ENCODE assay signal across 9 mouse cellular contexts in genomic region chr17:27392918-27393317, GRCm38 (mm10).
DNase-seq lines count a peak whose midpoint lies in the region; ATAC-seq lines count a peak whose summit lies in the region.
"Had no signal": no experiment of that assay in that cellular context is flagged by ENCODE, and none has a peak within 500 bp of the region (broad histone marks: within the 10 kb centered on the region; RNA-seq: fewer than 3 reads in every experiment).

No protein-coding gene starts in this region.

- H3K9me3 ChIP-seq in forebrain, embryonic 11.5 days (ENCODE audit: control insufficient read depth, low read length) = no peaks in the 10 kb centered on the region
- H3K9me3 ChIP-seq in forebrain, embryonic 16.5 days (ENCODE audit: control insufficient read depth, low read length) = no peaks in the 10 kb centered on the region
- H3K9me3 ChIP-seq: embryonic facial prominence, embryonic 12.5 days had no signal

- H3K27me3 ChIP-seq in forebrain, embryonic 11.5 days (ENCODE audit: control insufficient read depth, insufficient read depth, low read length) = no peaks in the 10 kb centered on the region
- H3K27me3 ChIP-seq in forebrain, embryonic 16.5 days (replicated peaks; ENCODE audit: control insufficient read depth, insufficient read depth, low read length) = no peaks in the 10 kb centered on the region
- H3K27me3 ChIP-seq: embryonic facial prominence, embryonic 12.5 days had no signal

- peak; percentile 55; the same call in 1 of the 2 replicates for ATAC-seq in forebrain, embryonic 11.5 days (replicated peaks; ENCODE audit: low FRiP score)
- ATAC-seq in forebrain, embryonic 16.5 days = no peak

- WGBS in forebrain, embryonic 11.5 days = 51% methylated on average over 8 of the region's 8 CpGs
- WGBS in forebrain, embryonic 16.5 days = 42% methylated on average over 8 of the region's 8 CpGs

- no peaks in the 10 kb centered on the region for H3K36me3 ChIP-seq in forebrain, embryonic 11.5 days (ENCODE audit: control insufficient read depth, insufficient read depth, low read length)
- no peaks in the 10 kb centered on the region for H3K36me3 ChIP-seq in forebrain, embryonic 16.5 days (ENCODE audit: control insufficient read depth, insufficient read depth)
- H3K36me3 ChIP-seq: embryonic facial prominence, embryonic 12.5 days had no signal

- no peak overlapping the region for H3K27ac ChIP-seq in forebrain, embryonic 11.5 days (ENCODE audit: low read depth, low read length)
- H3K27ac ChIP-seq in forebrain, embryonic 16.5 days (ENCODE audit: low read length) = no peak overlapping the region
- H3K27ac ChIP-seq: embryonic facial prominence, embryonic 12.5 days had no signal

- H3K4me3 ChIP-seq in forebrain, embryonic 11.5 days (ENCODE audit: low read depth, low read length) = no peak overlapping the region
- H3K4me3 ChIP-seq in forebrain, embryonic 16.5 days (replicated peaks; ENCODE audit: low read length) = no peak overlapping the region
- H3K4me3 ChIP-seq: embryonic facial prominence, embryonic 12.5 days had no signal

- no peak overlapping the region for H3K9ac ChIP-seq in forebrain, embryonic 11.5 days (ENCODE audit: low read length)
- no peak overlapping the region for H3K9ac ChIP-seq in forebrain, embryonic 16.5 days (replicated peaks; ENCODE audit: low read depth, low read length)
- H3K9ac ChIP-seq: embryonic facial prominence, embryonic 12.5 days had no signal

- H3K4me2 ChIP-seq in forebrain, embryonic 11.5 days (ENCODE audit: low read depth, low read length, severe bottlenecking) = no peak overlapping the region
- no peak overlapping the region for H3K4me2 ChIP-seq in forebrain, embryonic 16.5 days (ENCODE audit: low read length)
- H3K4me2 ChIP-seq: embryonic facial prominence, embryonic 12.5 days had no signal

- peaks cover 3% of the 10 kb centered on the region; the same call in 1 of the 2 replicates for H3K4me1 ChIP-seq in forebrain, embryonic 11.5 days (replicated peaks; ENCODE audit: control insufficient read depth, insufficient read depth, low read length)
- peaks cover 23% of the 10 kb centered on the region for H3K4me1 ChIP-seq in forebrain, embryonic 16.5 days (replicated peaks; ENCODE audit: control insufficient read depth, insufficient read depth, low read length)

- no peak for DNase-seq in forebrain, embryonic 11.5 days (ENCODE audit: low spot score)
- DNase-seq in right cerebral cortex, adult 2 months (ENCODE audit: low spot score in 2 of 2) = peak; percentile 13 to 22
- DNase-seq in right cerebral cortex, postnatal 36 days (ENCODE audit: low spot score in 2 of 2) = no peak
- peak; percentile 44 for DNase-seq in layer of hippocampus, adult 9-11 months
- DNase-seq in T-cell, adult 2 months (ENCODE audit: low spot score) = no peak
- DNase-seq in kidney, adult 9 months = no peak
- DNase-seq in thymus, postnatal 25 days = no peak

Comparison
In these comparisons a context has a peak if more than half of its experiments do, and no peak if none do; other contexts are left out.
1. DNase-seq: peak in right cerebral cortex, adult 2 months (2 of 2) and layer of hippocampus, adult 9-11 months (single experiment); none in forebrain, embryonic 11.5 days (single experiment), right cerebral cortex, postnatal 36 days (0 of 2), T-cell, adult 2 months (single experiment), kidney, adult 9 months (single experiment) and thymus, postnatal 25 days (single experiment).